Mouse (Mus musculus): ENCODE data around the gene Ythdc1.

- TF ChIP-seq POLR2A (IDR thresholded peaks at IDR 0.05; ENCODE audit: low read depth, low read length): no peak
- TF ChIP-seq CTCF (IDR thresholded peaks at IDR 0.05; ENCODE audit: borderline replicate concordance, insufficient read depth, low read length): no peak
These were observed 46.1 kb downstream of the Ythdc1 start for GRCm38 (mm10) chr5:86850104-86850503.
